Mouse (Mus musculus): ENCODE measurements around the gene Ubap2l.

- TF ChIP-seq CTCF (IDR thresholded peaks at IDR 0.05; ENCODE audit: insufficient read depth, low read depth, low read length) = no peak
- TF ChIP-seq POLR2A (IDR thresholded peaks at IDR 0.05; ENCODE audit: insufficient read depth, low read depth, low read length) = no peak
Observed at GRCm38 (mm10) chr3:89962751-89963220, 89.6 kb downstream of the Ubap2l start.

All from olfactory bulb, adult 2 months (tissue).